Mouse (Mus musculus): ENCODE measurements around the gene Aqp2. TPM values are rescaled to one million over a fixed set of nuclear protein-coding genes. Genes with fewer than 3 reads are reported as not detected.

Aqp2 gene
- polyA plus RNA-seq (2014; fragmentation: Nextera tagmentation; extraction: Ambion mirVana): not detected in 2 replicates

DNA sequence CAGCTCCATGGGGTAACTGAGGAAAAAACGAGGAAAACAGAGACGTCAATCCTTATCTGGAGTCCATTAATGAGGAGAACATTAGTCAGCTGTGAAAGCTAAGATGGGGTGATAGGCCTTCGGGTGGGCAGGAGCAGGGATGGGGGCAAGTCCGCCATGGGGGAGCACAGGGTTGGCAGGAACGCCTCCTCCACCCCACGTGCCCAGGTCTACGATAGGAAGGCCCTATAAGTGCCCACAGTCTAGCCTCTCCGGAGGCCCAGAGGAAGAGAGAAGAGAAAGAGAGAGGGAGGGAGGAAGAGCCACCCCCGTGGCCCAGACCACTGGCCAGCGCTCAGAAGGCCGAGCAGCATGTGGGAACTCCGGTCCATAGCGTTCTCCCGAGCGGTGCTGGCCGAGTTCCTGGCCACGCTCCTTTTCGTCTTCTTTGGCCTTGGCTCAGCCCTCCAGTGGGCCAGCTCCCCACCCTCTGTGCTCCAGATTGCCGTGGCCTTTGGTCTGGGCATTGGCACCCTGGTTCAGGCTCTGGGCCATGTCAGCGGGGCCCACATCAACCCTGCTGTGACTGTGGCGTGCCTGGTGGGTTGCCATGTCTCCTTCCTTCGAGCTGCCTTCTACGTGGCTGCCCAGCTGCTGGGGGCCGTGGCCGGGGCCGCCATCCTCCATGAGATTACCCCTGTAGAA lies at the start of gene Aqp2:
TSS of gene Aqp2 (plus strand) at position 254 of the 684 bp plus-strand sequence.
- Histone ChIP-seq H3K36me3 (ENCODE audit: control insufficient read depth, insufficient read depth, low read length) (no peaks in the 10 kb centered on the region), H3K4me3 (ENCODE audit: low read depth, low read length) (no peak within 1 kb of the TSS), H3K27ac (ENCODE audit: low read depth) (no peak within 1 kb of the TSS), H3K4me2 (ENCODE audit: low read length) (no peak within 1 kb of the TSS), H3K27me3 (replicated peaks; ENCODE audit: control insufficient read depth, insufficient read depth, low read length) (peaks cover 62% of the 10 kb centered on the region), H3K4me1 (replicated peaks; ENCODE audit: control insufficient read depth, insufficient read depth, low read length) (no peaks in the 10 kb centered on the region; the same call in 1 of the 2 replicates), H3K9ac (ENCODE audit: low read length) (no peak within 1 kb of the TSS), H3K9me3 (ENCODE audit: control insufficient read depth, low read length) (no peaks in the 10 kb centered on the region)
- no peak for DNase-seq (ENCODE audit: low spot score)
- WGBS: 80% methylated on average over 26 of the region's 26 CpGs
- ATAC-seq (replicated peaks; ENCODE audit: low FRiP score, low TSS enrichment, low read depth): no peak

DNA sequence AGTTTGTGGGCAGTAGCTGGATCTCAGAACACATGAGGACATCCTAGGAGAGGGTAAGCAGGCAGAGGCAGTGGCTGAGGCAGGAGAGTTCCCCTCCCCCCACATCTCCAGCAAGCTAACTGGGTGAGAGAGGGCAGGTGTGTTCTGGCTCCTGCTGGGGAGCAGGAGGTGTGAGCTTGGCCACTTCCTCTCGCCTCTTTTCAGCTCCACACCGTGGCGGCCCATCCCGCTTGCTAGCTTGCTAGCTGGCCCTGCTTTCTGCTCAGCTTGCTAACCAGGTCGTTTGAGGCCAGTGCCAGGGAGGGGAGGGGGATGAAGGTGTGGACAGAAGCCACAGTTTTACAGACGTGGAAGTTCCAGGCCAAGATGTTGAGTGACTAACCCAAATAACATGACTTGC lies 47.7 kb upstream of the Aqp2 start:
- Histone ChIP-seq H3K9me3 (ENCODE audit: control insufficient read depth, low read length) (no peaks in the 10 kb centered on the region), H3K9ac (ENCODE audit: low read length) (no peak overlapping the region), H3K36me3 (ENCODE audit: control insufficient read depth, insufficient read depth, low read length) (no peaks in the 10 kb centered on the region), H3K4me3 (ENCODE audit: low read depth, low read length) (no peak overlapping the region), H3K4me2 (ENCODE audit: low read length) (no peak overlapping the region), H3K27ac (ENCODE audit: low read depth) (no peak overlapping the region), H3K27me3 (replicated peaks; ENCODE audit: control insufficient read depth, insufficient read depth, low read length) (peaks cover 28% of the 10 kb centered on the region), H3K4me1 (replicated peaks; ENCODE audit: control insufficient read depth, insufficient read depth, low read length) (no peaks in the 10 kb centered on the region)
- 15% methylated on average over 6 of the region's 6 CpGs for WGBS
- DNase-seq (ENCODE audit: low spot score): no peak
- ATAC-seq (replicated peaks; ENCODE audit: low FRiP score, low TSS enrichment, low read depth): no peak

DNA sequence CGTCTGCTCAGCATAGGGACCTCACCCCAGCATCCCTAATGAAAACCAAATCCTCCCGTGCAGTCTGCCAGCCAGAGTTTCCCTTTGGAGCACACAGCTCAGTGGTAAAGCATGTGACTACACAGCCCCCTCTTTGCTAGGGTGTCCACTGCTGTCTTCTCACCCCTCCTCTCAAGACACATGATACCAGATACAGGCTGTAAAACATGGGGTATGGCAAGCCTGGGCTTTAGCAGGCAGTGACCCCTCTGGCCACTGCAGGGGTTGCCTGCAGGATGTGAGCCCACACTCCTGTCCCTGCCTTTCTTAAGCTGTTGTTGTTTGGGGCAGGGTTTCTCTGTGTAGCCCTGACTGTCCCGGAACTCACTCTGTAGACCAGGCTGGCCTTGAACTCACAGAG lies 46.8 kb upstream of the Aqp2 start:
- Histone ChIP-seq H3K27ac (ENCODE audit: low read depth) (no peak overlapping the region), H3K4me2 (ENCODE audit: low read length) (no peak overlapping the region), H3K9me3 (ENCODE audit: control insufficient read depth, low read length) (no peaks in the 10 kb centered on the region), H3K4me1 (replicated peaks; ENCODE audit: control insufficient read depth, insufficient read depth, low read length) (no peaks in the 10 kb centered on the region), H3K4me3 (ENCODE audit: low read depth, low read length) (no peak overlapping the region), H3K27me3 (replicated peaks; ENCODE audit: control insufficient read depth, insufficient read depth, low read length) (peaks cover 24% of the 10 kb centered on the region), H3K9ac (ENCODE audit: low read length) (no peak overlapping the region), H3K36me3 (ENCODE audit: control insufficient read depth, insufficient read depth, low read length) (no peaks in the 10 kb centered on the region)
- WGBS: 58% methylated on average over 3 of the region's 3 CpGs
- no peak for ATAC-seq (replicated peaks; ENCODE audit: low FRiP score, low TSS enrichment, low read depth)
- DNase-seq (ENCODE audit: low spot score): no peak

DNA sequence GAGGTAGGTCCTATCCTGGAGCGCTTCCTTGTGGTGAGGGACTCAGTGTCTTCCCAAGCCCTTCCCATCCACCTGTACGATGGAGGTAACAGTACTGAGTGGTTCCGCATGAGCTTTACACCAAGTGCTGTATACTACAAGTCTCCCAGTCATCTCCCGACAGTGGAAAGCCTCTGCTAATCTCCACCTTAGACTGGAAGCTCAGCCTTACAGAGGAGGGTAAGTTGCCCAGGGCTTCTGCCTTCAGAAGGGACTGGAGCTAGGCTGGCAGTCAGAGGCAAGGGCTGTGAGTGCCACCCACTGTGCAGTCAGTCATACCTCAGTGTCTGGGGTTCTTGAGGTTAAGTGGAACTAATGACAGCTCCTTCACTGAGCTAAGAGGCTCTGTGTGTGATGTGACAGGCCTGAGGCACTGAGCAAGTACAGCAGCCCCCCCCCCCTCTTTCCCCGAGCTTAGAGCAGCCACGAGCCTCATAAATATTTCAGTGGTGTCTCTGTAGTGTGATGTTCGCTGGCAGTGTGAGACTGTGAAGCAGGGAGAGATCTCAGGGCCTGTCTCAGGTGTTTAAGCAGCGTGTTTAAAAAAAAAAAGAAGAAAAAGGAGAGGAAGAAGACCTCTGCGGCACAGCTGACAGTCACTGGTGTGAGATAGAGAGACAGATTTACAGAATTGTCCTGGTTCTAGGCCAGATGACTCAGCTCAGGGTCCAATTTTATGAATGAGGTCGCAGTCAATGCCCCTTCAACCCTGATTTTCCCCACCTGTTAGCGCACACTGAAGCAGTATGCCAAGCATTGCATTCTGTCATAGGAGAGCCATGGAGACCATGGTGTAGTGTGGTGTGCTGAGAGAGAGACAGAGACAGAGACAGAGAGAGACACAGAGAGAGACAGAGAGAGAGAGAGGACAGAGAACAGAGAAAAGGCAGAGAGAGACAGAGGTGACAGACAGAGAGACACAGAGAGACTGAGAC lies 41.7 kb upstream of the Aqp2 start:
- Histone ChIP-seq H3K4me1 (replicated peaks; ENCODE audit: control insufficient read depth, insufficient read depth, low read length) (no peaks in the 10 kb centered on the region), H3K4me3 (ENCODE audit: low read depth, low read length) (no peak overlapping the region), H3K27me3 (replicated peaks; ENCODE audit: control insufficient read depth, insufficient read depth, low read length) (0 out of 2 replicates have a peak, but pooled peaks cover 4% of the 10 kb centered on the region), H3K4me2 (ENCODE audit: low read length) (no peak overlapping the region), H3K9ac (ENCODE audit: low read length) (no peak overlapping the region), H3K36me3 (ENCODE audit: control insufficient read depth, insufficient read depth, low read length) (no peaks in the 10 kb centered on the region), H3K9me3 (ENCODE audit: control insufficient read depth, low read length) (no peaks in the 10 kb centered on the region), H3K27ac (ENCODE audit: low read depth) (no peak overlapping the region)
- ATAC-seq (replicated peaks; ENCODE audit: low FRiP score, low TSS enrichment, low read depth): no peak
- DNase-seq (ENCODE audit: low spot score): no peak
- 50% methylated on average over 11 of the region's 11 CpGs for WGBS

GRCm38 (mm10) chr15:99539891-99540290 lies 39.0 kb upstream of the Aqp2 start:
- ATAC-seq (replicated peaks; ENCODE audit: low FRiP score, low TSS enrichment, low read depth) (no peak), DNase-seq (ENCODE audit: low spot score) (no peak)
- Histone ChIP-seq H3K4me1 (replicated peaks; ENCODE audit: control insufficient read depth, insufficient read depth, low read length) (no peaks in the 10 kb centered on the region), H3K4me2 (ENCODE audit: low read length) (no peak overlapping the region), H3K9me3 (ENCODE audit: control insufficient read depth, low read length) (no peaks in the 10 kb centered on the region), H3K9ac (ENCODE audit: low read length) (no peak overlapping the region), H3K27me3 (replicated peaks; ENCODE audit: control insufficient read depth, insufficient read depth, low read length) (peaks cover 12% of the 10 kb centered on the region; the same call in 1 of the 2 replicates), H3K36me3 (ENCODE audit: control insufficient read depth, insufficient read depth, low read length) (no peaks in the 10 kb centered on the region), H3K4me3 (ENCODE audit: low read depth, low read length) (no peak overlapping the region), H3K27ac (ENCODE audit: low read depth) (no peak overlapping the region)
- 59% methylated on average over 8 of the region's 8 CpGs for WGBS

DNA sequence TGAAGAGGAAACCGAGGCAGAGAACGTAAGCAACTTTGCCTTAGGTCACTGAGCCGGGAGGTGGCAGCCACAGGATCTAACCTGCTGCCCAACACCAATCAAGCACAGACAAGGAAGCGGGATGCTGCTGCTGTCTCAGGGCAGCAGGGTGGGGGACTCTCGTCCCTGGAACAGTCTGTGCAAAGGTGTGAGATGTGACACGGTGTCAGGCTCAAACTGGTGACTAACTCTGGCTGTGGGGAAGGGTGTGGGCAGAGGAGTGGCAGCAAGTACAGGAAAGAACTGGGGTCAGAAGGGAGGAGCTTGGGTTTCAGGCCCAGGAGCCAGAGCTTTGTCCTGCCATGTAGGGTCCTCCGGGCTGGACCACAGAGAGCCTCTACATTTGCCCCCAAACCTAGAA lies 34.8 kb upstream of the Aqp2 start:
- 45% methylated on average over 7 of the region's 7 CpGs for WGBS
- no peaks in the 10 kb centered on the region for H3K9me3 ChIP-seq (ENCODE audit: control insufficient read depth, low read length)
- DNase-seq (ENCODE audit: low spot score) (no peak), ATAC-seq (replicated peaks; ENCODE audit: low FRiP score, low TSS enrichment, low read depth) (no peak)
- no peak overlapping the region for H3K4me2 ChIP-seq (ENCODE audit: low read length)
- H3K9ac ChIP-seq (ENCODE audit: low read length): no peak overlapping the region
- no peaks in the 10 kb centered on the region for H3K36me3 ChIP-seq (ENCODE audit: control insufficient read depth, insufficient read depth, low read length)
- H3K4me3 ChIP-seq (ENCODE audit: low read depth, low read length): no peak overlapping the region
- H3K27ac ChIP-seq (ENCODE audit: low read depth): no peak overlapping the region
- H3K4me1 ChIP-seq (replicated peaks; ENCODE audit: control insufficient read depth, insufficient read depth, low read length): no peaks in the 10 kb centered on the region
- H3K27me3 ChIP-seq (replicated peaks; ENCODE audit: control insufficient read depth, insufficient read depth, low read length): peaks cover 12% of the 10 kb centered on the region; the same call in 1 of the 2 replicates

DNA sequence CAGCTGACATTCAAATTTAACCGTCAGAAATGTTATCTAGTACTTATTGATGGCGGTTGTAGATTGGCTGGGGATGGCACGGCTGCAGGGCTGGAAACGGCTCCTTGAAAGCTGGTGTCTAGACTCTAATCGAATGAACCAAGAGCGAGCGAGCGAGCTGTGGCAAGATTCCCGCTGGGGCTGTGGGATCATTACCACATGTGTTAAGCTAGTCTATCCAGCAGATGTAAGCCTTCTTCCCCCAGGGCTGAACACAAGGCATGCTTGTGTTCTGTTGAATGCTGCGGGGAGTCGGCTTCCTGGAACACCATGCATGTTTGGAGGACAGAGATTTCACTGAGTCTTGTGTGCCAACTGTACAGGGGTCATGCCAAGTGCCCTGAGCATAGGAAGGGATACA lies 32.3 kb upstream of the Aqp2 start:
- WGBS: 77% methylated on average over 11 of the region's 11 CpGs
- Histone ChIP-seq H3K4me3 (ENCODE audit: low read depth, low read length) (no peak overlapping the region), H3K27me3 (replicated peaks; ENCODE audit: control insufficient read depth, insufficient read depth, low read length) (peaks cover 12% of the 10 kb centered on the region; the same call in 1 of the 2 replicates), H3K27ac (ENCODE audit: low read depth) (no peak overlapping the region), H3K4me2 (ENCODE audit: low read length) (no peak overlapping the region), H3K9ac (ENCODE audit: low read length) (no peak overlapping the region), H3K4me1 (replicated peaks; ENCODE audit: control insufficient read depth, insufficient read depth, low read length) (no peaks in the 10 kb centered on the region), H3K9me3 (ENCODE audit: control insufficient read depth, low read length) (no peaks in the 10 kb centered on the region), H3K36me3 (ENCODE audit: control insufficient read depth, insufficient read depth, low read length) (no peaks in the 10 kb centered on the region)
- no peak for ATAC-seq (replicated peaks; ENCODE audit: low FRiP score, low TSS enrichment, low read depth)
- DNase-seq (ENCODE audit: low spot score): no peak

GRCm38 (mm10) chr15:99547732-99548131 lies 31.1 kb upstream of the Aqp2 start:
- Histone ChIP-seq H3K27me3 (replicated peaks; ENCODE audit: control insufficient read depth, insufficient read depth, low read length) (peaks cover 12% of the 10 kb centered on the region; the same call in 1 of the 2 replicates), H3K4me1 (replicated peaks; ENCODE audit: control insufficient read depth, insufficient read depth, low read length) (no peaks in the 10 kb centered on the region), H3K9ac (ENCODE audit: low read length) (no peak overlapping the region), H3K9me3 (ENCODE audit: control insufficient read depth, low read length) (no peaks in the 10 kb centered on the region), H3K36me3 (ENCODE audit: control insufficient read depth, insufficient read depth, low read length) (no peaks in the 10 kb centered on the region), H3K4me3 (ENCODE audit: low read depth, low read length) (no peak overlapping the region), H3K4me2 (ENCODE audit: low read length) (no peak overlapping the region), H3K27ac (ENCODE audit: low read depth) (no peak overlapping the region)
- DNase-seq (ENCODE audit: low spot score): no peak
- WGBS: 75% methylated on average over 6 of the region's 6 CpGs
- no peak for ATAC-seq (replicated peaks; ENCODE audit: low FRiP score, low TSS enrichment, low read depth)
